Mouse (Mus musculus) bone marrow macrophage, adult 2 months (primary cell): ENCODE data around the gene Cachd1.

Experiments used
- CTCF ChIP-seq: IDR thresholded peaks from 2 replicates; pipeline ENCODE4 v1.5.1; 2012; ENCODE audit warnings: low read depth, mild to moderate bottlenecking, low read length, moderate library complexity
- POLR2A ChIP-seq: IDR thresholded peaks from 2 replicates; pipeline ENCODE4 v1.6.1; 2012; ENCODE audit warnings: mild to moderate bottlenecking, low read depth, low read length, borderline replicate concordance

GRCm38 (mm10) chr4:101076425-101076824 lies 299.9 kb downstream of the Cachd1 start:
- no peak for TF ChIP-seq CTCF
- no peak for TF ChIP-seq POLR2A
